Mouse (Mus musculus) neural tube, embryonic 11.5 days (tissue): ENCODE measurements around the gene Hsbp1. TPM values are rescaled to one million over a fixed set of nuclear protein-coding genes. Genes with fewer than 3 reads are reported as not detected.
"Not testable (repeated sequence)": the region's sequence is repeated elsewhere in the genome, so short reads cannot be mapped to it uniquely, and the experiment has no call there.

ENCODE experiments used
- ATAC-seq: fragments of 200-750 bp; cut with Nextera tagmentation; 2 replicates; pipeline ENCODE4 v1.8.0; 2017; ENCODE audit warnings: moderate number of reproducible peaks, mild to moderate bottlenecking, moderate TSS enrichment, moderate library complexity; ENCODE audit not compliant: insufficient read depth, low FRiP score, low TSS enrichment
- DNase-seq: peaks from one replicate; pipeline ENCODE4 v3.0.0-alpha.2; 2015; ENCODE audit warnings: low spot score
- H3K27ac ChIP-seq: fragments of 300-500 bp; sonication (generic); 2 replicates; pipeline ENCODE4 v1.5.1; 2014; ENCODE audit warnings: low read depth, mild to moderate bottlenecking, low read length
- H3K27me3 ChIP-seq: fragments of 300-500 bp; sonication (generic); 2 replicates; pipeline ENCODE4 v1.6.1; 2014; ENCODE audit warnings: mild to moderate bottlenecking, low read length, mixed read lengths; ENCODE audit not compliant: control insufficient read depth, insufficient read depth
- H3K36me3 ChIP-seq: fragments of 300-500 bp; sonication (generic); 2 replicates; pipeline ENCODE4 v1.6.1; 2014; ENCODE audit warnings: mild to moderate bottlenecking, low read length, moderate library complexity, mixed read lengths; ENCODE audit not compliant: control insufficient read depth, insufficient read depth
- H3K4me1 ChIP-seq: fragments of 300-500 bp; sonication (generic); 2 replicates; pipeline ENCODE4 v1.6.1; 2014; ENCODE audit warnings: low read length, mixed read lengths; ENCODE audit not compliant: control insufficient read depth, insufficient read depth
- H3K4me2 ChIP-seq: fragments of 300-500 bp; sonication (generic); 2 replicates; pipeline ENCODE4 v1.6.1; 2014; ENCODE audit warnings: low read depth, mild to moderate bottlenecking, moderate library complexity
- H3K4me3 ChIP-seq: fragments of 300-500 bp; sonication (generic); 2 replicates; pipeline ENCODE4 v1.5.1; 2014; ENCODE audit warnings: low read depth, low read length
- H3K9ac ChIP-seq: fragments of 300-500 bp; sonication (generic); 2 replicates; pipeline ENCODE4 v1.6.1; 2014; ENCODE audit warnings: mild to moderate bottlenecking, low read length
- H3K9me3 ChIP-seq: fragments of 300-500 bp; sonication (generic); 2 replicates; pipeline ENCODE4 v1.6.1; 2016; ENCODE audit warnings: low read length; ENCODE audit not compliant: control insufficient read depth
- WGBS: fragments of 180-500 bp; shearing (Covaris S2); extraction: QIAGEN DNeasy Blood & Tissue Kit; methylation state at CpG from one replicate; pipeline ENCODE4 v1.1.7; 2014; 5-methylcytosine and 5-hydroxymethylcytosine counted together
- polyA plus RNA-seq: library from polyadenylated mRNA; unstranded; fragments of >200 nt; fragmentation: Nextera tagmentation; extraction: Ambion mirVana; gene quantifications from 2 replicates; pipeline ENCODE4 v1.2.1, GENCODE M21; 2014

The Hsbp1 gene
- polyA plus RNA-seq, 1 experiment from 2014 or later, result 355 TPM

DNA sequence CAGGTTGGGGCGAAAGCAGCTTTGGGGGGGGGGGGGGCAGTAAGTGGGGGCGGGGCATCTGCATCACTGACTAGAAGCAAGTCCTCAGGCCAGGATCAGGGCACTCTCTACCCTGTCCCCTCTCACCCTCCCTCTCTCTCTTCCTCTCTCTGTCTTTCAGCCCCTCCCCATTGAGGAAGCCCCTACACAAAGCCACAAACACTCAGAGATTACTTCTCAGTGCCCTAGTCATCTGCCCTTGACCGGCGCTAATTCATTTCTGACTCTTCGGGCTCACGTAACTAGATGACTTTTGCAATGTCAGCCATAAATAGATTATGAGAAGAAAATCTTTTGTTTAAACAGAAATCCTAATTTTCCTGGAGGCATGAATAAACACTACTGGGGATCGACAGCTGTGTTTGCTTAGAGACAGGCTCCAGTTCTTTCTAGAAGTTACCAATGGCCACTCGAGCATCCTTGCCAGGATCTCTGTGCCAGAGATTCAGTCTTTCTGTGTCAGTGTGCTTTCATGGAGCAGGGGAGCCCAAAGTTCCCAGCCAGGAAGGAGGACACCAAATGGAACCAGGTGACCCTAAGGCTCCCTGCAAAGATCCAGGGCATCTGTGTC, 16.5 kb downstream of the Hsbp1 start:
- H3K4me3 ChIP-seq, result no peak overlapping the region
- no peaks in the 10 kb centered on the region for H3K9me3 ChIP-seq
- no peak overlapping the region for H3K9ac ChIP-seq
- WGBS, result 80% methylated on average over 8 of the region's 8 CpGs
- no peak overlapping the region for H3K27ac ChIP-seq
- no peaks in the 10 kb centered on the region for H3K4me1 ChIP-seq
- DNase-seq (no peak), ATAC-seq (no peak)
- H3K36me3 ChIP-seq, result no peaks in the 10 kb centered on the region
- H3K27me3 ChIP-seq, result no peaks in the 10 kb centered on the region
- no peak overlapping the region for H3K4me2 ChIP-seq

DNA sequence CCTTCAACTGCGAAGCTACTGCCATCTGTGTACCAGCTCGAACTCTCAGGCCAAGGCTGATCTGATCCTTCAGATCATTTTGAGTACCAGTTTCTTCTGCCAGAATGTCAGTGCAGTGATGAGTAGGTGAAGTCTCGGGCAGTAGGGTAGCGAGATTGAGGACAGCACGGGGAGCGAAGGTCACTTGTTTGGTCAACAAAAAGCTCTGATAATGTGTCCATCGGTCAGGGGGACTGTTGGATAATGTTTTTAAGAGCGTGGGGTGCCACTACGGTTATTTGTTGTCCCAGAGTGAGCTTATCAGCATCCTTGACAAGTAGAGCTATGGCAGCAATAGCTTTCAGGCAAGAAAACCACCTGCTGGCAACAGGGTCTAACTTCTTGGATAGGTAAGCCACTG, 30.4 kb downstream of the Hsbp1 start:
- not testable (repeated sequence) for H3K36me3 ChIP-seq, DNase-seq, H3K27ac ChIP-seq, H3K4me2 ChIP-seq, H3K9me3 ChIP-seq, H3K4me1 ChIP-seq, H3K4me3 ChIP-seq, H3K9ac ChIP-seq, ATAC-seq, H3K27me3 ChIP-seq
- 87% methylated on average over 9 of the region's 9 CpGs for WGBS

DNA sequence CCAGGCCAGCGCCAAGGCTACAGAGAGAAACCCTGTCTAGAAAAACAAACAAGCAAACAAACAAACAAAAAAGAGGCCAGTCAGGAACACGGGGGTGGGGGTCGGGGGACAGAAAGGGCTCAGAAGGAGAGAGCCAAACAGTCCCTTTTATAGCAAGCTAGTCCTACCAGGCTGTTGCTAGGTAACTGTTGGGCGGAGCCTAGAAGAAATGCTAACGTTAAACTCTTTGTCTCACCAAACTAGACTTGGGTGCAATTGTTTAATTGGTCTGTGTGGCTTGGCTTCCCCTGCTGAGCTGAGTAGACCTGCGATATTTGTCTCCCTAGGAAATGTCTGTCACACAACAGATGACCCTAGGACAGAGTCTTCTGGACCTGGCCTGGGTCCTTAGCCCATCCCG, 34.2 kb downstream of the Hsbp1 start:
- Histone ChIP-seq H3K27ac (no peak overlapping the region), H3K4me2 (no peak overlapping the region), H3K4me1 (no peaks in the 10 kb centered on the region), H3K27me3 (no peaks in the 10 kb centered on the region), H3K36me3 (no peaks in the 10 kb centered on the region), H3K9me3 (no peaks in the 10 kb centered on the region), H3K9ac (no peak overlapping the region), H3K4me3 (no peak overlapping the region)
- DNase-seq (no peak), ATAC-seq (no peak)
- WGBS, result 72% methylated on average over 7 of the region's 7 CpGs

DNA sequence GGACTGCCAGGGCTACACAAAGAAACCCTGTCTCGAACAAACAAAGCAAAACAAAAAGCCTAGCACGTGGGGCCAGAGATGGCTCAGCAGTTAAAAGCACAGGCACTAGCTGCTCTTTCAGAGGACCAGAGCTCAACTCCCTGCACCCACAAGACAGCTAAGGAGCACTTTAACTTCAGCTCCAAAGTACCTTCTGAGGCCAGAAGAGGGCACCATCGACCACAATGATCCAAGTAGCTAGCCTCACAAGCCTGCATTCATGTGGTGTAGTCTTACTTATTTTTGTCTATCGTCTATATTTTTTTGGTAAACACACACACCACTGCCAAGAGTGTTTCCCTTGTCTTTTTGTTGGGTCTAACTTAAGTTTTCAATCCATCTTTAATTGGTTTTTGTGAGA, 36.3 kb downstream of the Hsbp1 start:
- H3K4me1 ChIP-seq, result no peaks in the 10 kb centered on the region
- ATAC-seq, result no peak
- DNase-seq, result no peak
- H3K27me3 ChIP-seq, result no peaks in the 10 kb centered on the region
- no peak overlapping the region for H3K27ac ChIP-seq
- 44% methylated on average over 4 of the region's 4 CpGs for WGBS
- H3K36me3 ChIP-seq, result no peaks in the 10 kb centered on the region
- no peak overlapping the region for H3K4me2 ChIP-seq
- no peaks in the 10 kb centered on the region for H3K9me3 ChIP-seq
- H3K9ac ChIP-seq, result no peak overlapping the region
- H3K4me3 ChIP-seq, result no peak overlapping the region

DNA sequence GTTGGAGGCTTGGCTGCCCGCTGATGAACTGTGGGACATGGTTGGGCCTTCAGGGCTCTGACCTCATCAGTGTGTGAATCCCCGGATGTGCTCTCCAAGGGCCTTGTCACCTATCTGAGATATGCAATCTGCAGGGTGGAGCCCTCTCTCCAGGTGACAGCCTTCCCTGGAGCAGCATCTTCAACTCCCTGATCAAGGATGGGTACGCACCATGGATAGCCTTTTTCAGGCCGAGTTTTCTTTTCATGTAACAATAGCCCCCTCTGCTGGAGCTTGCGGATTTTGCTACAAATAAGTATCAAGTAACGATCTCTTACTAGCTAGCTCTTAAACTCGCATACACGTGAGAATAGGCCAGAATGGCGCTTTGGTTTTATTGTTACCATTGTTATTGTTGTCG, 40.2 kb downstream of the Hsbp1 start:
- no peak overlapping the region for H3K27ac ChIP-seq
- H3K9me3 ChIP-seq, result no peaks in the 10 kb centered on the region
- no peak overlapping the region for H3K4me2 ChIP-seq
- no peak overlapping the region for H3K9ac ChIP-seq
- no peaks in the 10 kb centered on the region for H3K36me3 ChIP-seq
- DNase-seq (peak; percentile 68), ATAC-seq (no peak)
- H3K27me3 ChIP-seq, result no peaks in the 10 kb centered on the region
- H3K4me1 ChIP-seq, result no peaks in the 10 kb centered on the region
- no peak overlapping the region for H3K4me3 ChIP-seq
- 22% methylated on average over 10 of the region's 10 CpGs for WGBS

DNA sequence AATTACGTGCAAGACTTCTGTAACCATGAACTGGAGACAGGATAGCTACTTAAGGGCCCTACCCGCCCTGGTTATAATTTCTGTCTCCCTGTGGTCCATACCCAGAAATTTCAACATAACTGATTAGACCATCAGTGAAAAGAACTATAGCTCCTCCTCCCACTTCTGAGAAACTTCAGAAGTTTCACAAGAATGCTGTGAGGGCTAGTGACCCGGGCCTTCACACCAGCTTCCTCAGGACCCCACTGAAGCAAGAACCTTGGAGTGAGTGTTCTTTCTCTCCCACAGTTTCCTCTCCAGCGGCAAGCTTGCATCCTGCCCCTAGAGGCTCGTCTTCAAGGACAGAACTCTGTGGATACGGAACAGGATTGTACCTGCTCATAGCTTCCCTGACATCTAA, 41.6 kb downstream of the Hsbp1 start:
- Histone ChIP-seq H3K4me3 (no peak overlapping the region), H3K4me1 (no peaks in the 10 kb centered on the region), H3K36me3 (no peaks in the 10 kb centered on the region), H3K9ac (no peak overlapping the region), H3K9me3 (no peaks in the 10 kb centered on the region), H3K4me2 (no peak overlapping the region), H3K27ac (no peak overlapping the region), H3K27me3 (no peaks in the 10 kb centered on the region)
- ATAC-seq (no peak), DNase-seq (no peak)
- WGBS, result 86% methylated on average over 6 of the region's 6 CpGs

DNA sequence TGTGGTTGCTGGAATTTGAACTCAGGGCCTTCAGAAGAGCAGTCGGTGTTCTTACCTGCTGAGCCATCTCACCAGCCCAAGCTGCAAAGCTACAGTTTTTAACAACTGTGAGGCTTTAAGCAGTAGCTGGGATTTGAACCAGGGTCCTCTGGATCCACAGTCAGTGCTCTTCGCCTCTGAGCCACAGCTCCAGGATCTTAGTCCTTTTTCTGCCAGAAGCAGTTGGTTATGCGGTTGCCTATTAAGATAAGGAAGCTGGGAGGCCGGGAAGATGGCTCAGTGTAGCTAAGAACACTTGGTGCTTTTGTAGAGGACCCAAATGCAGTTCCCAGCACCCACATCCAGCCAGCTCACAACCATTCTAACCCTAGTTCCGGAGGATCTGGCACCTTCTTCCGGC, 42.7 kb downstream of the Hsbp1 start:
- Histone ChIP-seq H3K27ac (no peak overlapping the region), H3K36me3 (no peaks in the 10 kb centered on the region), H3K9me3 (no peaks in the 10 kb centered on the region), H3K4me2 (no peak overlapping the region), H3K9ac (no peak overlapping the region), H3K27me3 (no peaks in the 10 kb centered on the region), H3K4me1 (no peaks in the 10 kb centered on the region), H3K4me3 (no peak overlapping the region)
- no peak for ATAC-seq
- WGBS, result 80% methylated on average over 6 of the region's 6 CpGs
- no peak for DNase-seq

DNA sequence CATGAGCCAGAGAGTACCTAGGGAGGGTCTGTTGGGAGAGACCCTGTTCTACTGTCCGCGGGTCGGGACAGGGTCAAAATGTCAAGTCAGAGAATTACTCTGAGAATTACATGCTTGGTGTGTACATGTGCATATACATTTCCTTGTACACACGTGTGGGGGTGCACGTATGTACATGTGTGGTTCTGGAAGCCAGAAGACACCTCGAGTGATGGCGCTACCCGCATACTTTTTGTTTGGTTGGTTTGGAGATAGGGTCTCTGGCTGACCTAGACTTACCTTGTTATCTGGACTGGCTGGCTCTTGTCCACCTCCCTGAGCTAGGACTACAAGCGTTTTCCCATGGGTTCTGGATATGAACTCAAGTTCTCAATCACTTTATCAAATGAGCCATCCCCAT, 49.8 kb downstream of the Hsbp1 start:
- no peak overlapping the region for H3K27ac ChIP-seq
- peaks cover 4% of the 10 kb centered on the region for H3K4me1 ChIP-seq

DNA sequence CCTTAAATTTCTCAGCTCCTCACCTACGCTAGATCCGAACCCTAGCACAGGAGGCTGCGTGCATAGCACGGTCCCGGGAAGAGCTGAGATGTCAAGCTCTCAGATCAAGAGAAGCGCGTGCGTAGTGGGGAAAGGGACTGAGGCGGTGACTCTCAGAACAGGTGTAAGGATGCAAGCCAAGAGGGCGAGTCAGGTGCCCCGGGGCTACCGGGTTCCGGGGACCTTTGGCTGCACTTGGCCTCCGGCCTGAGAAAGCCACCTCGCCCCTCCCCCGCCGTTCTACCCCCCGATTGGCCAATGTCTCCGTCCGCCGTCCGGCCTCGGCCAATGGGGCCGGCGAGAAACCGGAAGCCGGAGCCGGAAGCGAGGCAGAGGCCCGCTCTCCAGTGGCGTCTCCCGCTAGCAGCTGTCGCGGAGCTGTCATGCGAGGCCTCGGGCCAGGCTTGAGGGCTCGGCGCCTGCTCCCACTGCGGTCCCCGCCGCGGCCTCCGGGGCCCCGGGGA, 50.3 kb downstream of the Hsbp1 start, which contains the start of gene Mlycd:
Gene Mlycd, plus strand, starts transcription at position 355 of the 503 bp plus-strand sequence.
- H3K4me1 ChIP-seq, result peaks cover 4% of the 10 kb centered on the region
- ATAC-seq, result peak; percentile 96
- H3K4me3 ChIP-seq, result peak within 1 kb of the TSS; percentile 82
- no peaks in the 10 kb centered on the region for H3K36me3 ChIP-seq
- H3K27ac ChIP-seq, result peak within 1 kb of the TSS; percentile 87
- peak within 1 kb of the TSS; percentile 99 for H3K4me2 ChIP-seq
- no peaks in the 10 kb centered on the region for H3K9me3 ChIP-seq
- peak within 1 kb of the TSS; percentile 89 for H3K9ac ChIP-seq
- 2% methylated on average over 44 of the region's 44 CpGs for WGBS
- H3K27me3 ChIP-seq, result no peaks in the 10 kb centered on the region
- peak; percentile 95 for DNase-seq

More for the DNA sequence above, 49.8 kb downstream of the Hsbp1 start:
- DNase-seq (no peak), ATAC-seq (0 out of 2 replicates have a peak, but pooled peaks have one; percentile 2)
- Histone ChIP-seq H3K36me3 (no peaks in the 10 kb centered on the region), H3K4me2 (peak overlapping the region; percentile 99), H3K9me3 (no peaks in the 10 kb centered on the region), H3K4me3 (peak overlapping the region; percentile 82), H3K9ac (peak overlapping the region; percentile 56), H3K27me3 (no peaks in the 10 kb centered on the region)
- WGBS, result 84% methylated on average over 9 of the region's 9 CpGs
